Mouse (Mus musculus) natural killer cell, adult 2 months (primary cell): ENCODE results near the gene Bricd5.

Experiments
- DNase-seq, 2 experiments: peaks; one replicate each; pipeline ENCODE4 v3.0.0; 2022; ENCODE audit warnings: low spot score in 2 of 2

Bricd5 gene

DNA sequence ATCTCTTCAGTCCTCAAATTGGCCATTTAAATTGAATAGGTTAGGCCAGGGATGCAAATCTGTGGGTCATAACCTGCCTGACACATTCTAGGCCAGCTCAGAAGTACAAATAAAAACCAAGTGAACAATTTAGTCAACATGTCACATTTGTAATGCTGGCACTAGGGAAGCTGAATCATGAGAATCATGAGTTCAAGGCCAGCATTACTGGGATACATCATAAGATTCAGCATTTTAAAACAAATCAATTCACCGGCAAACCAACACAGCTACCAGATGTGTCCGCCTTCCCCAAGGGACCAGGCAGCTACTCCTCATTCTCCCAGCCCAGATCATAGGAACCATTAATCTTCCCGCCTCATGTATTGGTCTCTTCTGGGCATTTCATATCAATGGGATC lies 9.8 kb downstream of the Bricd5 start:
- DNase-seq: no peak

DNA sequence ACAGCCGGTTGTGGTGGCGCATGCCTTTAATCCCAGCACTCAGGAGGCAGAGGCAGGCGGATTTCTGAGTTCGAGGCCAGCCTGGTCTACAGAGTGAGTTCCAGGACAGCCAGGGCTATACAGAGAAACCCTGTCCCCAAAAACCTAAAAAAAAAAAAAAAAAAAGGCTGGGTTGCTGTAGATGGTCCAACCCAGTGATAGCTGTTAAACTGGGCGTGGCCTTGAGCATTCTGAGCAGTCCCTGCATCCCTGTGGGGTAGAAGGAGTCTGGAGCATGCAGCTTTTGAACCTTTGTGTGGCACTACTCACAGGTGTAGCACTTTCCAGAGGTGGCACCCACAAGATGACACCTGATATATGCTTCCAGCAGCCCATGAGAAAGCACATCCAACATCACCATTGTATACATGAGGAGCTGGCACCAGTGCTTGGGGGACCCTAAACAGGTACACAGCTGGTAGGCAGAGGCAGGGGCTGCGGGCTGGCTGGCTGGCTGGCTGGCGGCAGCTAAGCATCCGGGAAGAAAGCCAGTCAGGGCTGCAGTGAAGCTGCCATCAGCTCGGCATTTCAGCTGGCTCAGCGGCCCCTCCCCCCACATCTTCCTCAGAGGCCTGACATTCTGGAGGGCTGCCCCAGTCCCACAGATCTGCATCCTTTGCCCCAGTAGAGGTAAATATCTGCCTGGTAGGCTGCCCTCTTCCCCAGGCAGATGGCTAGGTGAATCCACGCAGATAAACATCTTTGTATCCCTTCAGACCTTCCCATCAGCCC lies 11.6 kb downstream of the Bricd5 start:
- DNase-seq: no peak

DNA sequence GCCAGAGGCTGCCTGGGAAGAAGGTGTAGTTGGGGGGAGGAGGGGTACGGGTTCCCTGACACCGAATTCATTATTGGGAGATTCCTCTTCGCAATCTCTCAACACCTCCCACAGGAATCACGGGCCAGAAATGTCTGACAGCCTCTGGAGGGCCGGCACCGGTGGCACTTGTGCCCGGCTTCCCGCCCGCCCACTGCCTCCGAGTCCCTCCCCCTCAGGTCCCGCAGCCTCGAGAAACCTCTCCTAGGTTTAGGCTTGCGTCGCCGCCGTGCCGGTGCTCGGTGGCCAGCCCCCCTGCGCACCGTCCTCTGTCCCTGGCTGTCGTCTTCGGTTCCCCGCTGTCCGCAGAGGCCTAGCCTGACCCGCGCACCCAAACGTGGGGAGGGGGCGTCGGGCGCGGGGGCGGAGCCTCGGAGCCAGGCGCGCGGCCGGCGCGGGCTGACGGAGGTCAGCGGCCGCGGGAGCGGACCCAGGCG lies 14.5 kb downstream of the Bricd5 start, which contains the start of gene Caskin1:
Caskin1 (plus strand) TSS at position 416 of the 476 bp plus-strand sequence.
- DNase-seq: no peak

DNA sequence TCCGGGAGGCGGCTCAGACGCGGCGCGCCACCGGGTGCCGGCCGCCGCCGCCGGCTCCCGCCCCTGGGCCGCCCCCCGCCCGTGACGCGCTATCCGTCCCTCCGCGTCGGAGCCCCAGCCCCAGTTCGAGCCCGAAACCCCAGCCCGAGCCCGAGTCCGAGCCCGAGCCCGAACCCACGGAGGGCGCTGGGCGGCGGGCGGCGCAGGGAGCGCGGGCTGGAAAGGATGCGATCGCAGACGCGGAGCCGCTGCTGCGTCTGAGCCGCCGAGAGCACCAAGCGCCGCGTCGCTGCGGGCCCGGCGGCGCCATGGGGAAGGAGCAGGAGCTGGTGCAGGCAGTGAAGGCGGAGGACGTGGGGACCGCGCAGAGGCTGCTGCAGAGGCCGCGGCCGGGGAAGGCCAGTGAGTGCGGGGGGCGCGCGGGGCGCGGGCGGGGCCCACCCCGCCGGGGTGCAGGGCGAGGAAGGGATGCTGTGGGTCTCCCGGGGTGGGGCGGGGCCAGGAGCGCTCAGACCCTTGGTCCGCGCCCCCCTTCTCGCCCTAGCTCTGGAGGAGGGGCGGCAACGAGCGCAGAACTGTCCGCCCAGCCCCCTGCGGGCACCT lies 15.1 kb downstream of the Bricd5 start:
- DNase-seq: no peak

DNA sequence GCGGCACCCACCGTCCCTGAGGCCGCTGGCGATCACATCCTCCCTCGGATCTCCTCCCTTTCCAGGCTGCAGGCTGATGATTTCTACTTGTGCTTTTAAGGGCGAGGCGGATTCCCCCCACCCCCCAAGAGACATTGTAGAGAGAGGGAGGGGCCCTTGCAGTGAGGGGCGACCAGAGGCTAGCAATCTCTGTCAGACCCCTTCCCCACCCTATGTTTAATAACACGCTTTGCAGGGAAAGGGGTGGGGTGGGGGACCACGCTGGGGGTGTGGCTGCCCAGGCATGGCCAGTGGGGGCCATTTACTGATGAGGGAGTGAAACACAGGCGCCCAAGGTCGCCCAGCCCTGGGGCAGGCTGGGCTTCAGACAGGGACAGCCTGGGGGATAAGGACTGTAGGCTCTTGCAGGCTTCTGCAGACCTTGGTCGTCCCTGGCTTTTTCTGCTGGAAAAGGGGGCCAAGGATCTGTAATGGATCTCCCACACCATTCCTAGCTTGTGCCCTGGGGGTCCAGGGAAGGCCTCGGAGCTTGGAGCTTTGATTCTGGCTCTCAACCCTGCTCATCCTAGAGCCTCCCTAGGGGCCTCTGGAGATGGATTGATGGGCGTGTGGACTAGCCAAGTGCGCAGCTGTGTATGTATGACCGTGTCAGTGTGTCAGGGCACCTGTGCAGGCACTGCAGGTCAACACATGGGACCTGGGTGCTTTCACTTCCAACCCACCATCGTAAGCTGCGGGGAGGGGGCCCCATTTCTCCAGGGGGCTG lies 15.8 kb downstream of the Bricd5 start:
- DNase-seq: no peak

DNA sequence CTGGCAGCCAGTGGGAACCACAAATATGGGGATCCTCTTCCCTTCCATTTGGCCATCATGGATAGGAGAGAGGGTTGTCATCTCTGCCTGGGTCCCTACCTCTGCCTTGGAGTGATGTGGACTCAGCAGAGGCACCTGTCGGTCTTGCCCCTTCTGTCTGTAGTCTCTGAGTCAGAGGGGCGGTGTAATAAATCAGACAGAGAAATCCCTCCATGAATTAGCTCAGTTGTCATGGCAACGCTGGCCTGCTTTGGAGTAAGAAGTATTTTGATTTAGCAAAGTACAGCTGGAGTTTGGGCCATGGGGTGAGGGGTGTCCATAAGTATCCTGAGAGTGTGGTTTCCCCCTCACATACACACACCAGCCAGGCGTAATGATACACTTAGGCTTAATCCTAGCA lies 16.7 kb downstream of the Bricd5 start:
- no peak for DNase-seq

DNA sequence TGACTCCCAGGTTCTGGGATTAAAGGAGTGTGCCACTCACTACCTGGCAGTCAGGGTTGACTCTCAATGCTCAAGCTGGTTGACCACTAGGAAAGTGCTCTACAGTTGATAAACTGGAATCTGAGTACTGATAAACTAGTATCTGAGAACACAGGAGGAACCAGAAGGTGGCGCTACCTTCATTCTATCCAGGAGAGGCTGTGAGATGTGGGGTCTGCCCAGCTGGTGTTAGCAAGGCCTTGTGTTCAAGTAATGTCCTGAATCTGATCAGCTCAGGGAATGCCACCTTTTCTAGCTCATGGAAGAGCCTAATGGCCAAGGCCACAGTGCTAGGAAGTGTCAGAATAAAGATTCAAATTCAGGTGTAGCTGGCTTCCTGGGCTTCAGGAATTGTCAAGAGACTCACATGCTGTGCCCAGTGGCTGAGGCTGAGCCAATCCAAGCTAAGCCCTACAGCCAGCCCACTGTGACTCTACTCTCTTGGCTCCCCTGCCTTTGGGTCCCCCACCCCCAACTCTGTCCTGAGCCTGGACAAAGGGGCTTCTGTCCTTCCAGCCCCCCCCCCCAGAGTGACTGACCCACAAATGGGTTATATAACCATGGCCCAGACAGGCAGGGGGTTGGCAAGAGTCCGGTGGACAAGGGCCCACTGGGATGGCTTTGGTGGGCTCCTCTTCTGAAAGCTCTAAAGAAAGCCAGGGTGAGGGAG lies 21.1 kb downstream of the Bricd5 start:
- peak; percentile 22 to 48 for DNase-seq

DNA sequence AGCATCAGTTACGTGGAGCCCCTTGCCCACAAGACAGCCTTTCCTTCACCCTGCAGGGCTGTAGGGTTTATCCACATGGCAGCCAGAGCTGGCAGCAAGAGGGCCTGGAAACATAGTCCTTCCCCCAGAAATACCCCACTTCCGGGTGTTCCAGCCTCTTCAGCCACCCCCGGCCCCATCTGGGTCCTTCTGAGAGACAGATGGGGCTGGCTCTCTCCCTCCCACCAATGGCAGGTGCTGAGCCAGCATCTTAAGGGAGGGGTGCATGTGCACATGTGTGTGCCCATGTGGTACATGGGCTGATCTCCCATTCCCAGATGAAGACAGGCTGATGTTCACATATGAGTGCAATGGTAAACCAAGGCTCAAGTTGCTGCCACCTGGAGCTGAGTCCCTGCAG lies 21.8 kb downstream of the Bricd5 start:
- no peak for DNase-seq

DNA sequence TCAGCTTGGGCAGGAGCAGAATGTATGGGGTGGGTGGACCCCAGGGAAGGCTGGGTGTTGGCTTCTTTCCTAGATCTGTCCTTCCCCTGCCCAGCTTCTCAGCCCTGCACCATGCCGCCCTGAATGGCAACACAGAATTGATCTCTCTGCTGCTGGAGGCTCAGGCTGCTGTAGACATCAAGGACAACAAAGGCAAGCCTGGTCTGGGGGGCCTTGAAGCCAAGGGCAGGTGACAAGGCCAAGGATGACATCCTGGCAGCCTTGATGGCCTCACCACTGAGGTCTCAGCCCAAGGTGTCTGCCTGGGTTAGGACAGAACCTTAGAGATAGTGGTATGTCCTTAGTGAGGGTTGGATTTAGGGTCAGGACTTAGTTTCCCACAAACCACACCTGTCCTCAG lies 22.3 kb downstream of the Bricd5 start:
- no peak for DNase-seq

DNA sequence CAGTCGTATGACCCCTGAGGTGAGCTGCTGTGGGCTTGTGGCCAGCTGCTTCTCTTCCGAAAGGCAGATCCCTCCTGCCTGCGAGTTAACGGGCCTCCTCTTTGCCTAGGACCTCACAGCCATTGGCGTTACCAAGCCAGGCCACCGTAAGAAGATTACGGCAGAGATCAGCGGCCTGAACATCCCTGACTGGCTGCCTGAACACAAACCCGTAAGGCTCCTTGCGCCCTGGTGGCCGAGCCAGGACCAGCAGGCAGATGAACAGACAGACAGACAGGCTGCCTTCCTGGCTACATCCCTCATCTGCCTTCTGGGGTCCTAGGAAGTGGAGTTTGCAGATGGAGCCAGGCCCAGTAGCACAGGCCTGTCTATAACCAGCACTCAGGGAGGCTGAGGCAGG lies 28.5 kb downstream of the Bricd5 start:
- no peak for DNase-seq

DNA sequence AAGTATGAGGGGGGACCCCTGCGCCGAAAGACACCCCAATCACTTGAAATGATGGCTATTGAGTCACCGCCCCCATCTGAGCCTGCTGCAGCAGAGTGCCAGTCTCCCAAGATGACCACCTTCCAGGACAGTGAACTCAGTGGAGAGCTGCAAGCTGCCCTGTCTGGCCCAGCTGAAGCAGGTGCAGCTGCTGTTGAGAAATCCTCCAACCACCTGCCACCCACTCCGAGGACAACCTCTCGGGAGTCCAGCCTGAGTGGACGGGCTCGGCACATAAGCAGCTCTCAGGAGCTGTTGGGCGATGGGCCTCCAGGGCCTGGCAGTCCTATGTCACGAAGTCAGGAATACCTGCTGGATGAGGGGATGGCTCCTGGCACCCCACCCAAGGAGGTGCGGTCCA lies 30.4 kb downstream of the Bricd5 start:
- no peak for DNase-seq

DNA sequence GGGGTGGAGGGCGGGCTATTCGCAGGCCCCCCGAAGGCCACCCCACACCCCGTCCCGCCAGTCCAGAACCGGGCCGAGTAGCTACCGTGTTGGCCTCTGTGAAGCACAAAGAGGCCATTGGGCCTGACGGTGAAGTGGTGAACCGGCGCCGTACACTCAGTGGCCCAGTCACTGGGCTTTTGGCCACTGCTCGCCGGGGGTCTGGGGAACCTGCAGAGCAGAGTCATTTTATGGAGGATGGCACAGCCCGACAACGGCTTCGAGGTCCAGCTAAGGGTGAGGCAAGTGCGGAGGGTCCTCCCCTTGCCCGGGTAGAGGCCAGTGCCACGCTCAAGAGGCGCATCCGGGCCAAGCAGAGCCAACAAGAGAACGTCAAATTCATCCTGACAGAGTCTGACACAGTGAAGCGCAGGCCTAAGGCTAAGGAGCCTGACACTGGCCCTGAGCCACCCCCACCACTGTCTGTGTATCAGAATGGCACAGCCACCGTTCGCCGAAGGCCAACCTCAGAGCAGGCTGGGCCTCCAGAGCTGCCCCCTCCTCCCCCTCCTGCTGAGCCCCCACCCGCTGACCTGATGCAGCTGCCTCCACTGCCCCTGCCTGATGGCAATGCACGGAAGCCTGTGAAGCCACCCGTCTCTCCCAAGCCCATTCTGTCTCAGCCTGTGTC lies 31.7 kb downstream of the Bricd5 start:
- DNase-seq: no peak

DNA sequence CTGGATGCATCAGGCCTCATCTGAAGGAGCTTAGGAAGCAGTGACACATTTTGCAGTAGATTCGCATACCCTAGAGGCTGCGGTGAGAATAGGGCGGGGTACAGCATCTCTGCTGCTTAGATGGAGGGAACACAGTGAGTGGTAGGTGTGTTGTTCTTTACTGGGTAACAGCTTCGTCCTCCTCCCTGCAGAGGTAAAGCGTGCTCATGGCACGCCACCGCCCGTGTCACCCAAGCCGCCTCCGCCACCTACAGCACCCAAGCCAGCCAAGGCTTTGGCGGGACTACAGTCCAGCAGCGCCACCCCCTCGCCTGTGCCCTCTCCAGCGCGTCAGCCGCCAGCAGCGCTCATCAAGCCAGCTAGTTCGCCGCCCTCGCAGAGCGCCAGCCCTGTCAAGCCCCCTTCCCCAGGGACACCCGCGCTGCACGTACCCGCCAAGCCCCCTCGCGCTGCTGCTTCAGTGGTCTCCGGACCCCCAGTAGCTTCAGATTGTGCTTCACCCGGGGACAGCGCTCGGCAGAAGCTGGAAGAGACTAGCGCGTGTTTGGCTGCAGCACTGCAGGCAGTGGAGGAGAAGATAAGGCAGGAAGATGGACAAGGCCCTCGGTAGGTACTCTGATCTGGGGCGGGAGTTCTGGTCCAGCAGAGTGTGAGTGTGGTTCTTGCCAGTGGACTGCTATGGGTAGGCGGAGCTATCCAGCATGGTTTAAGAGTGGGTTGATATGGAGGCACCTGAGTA lies 32.8 kb downstream of the Bricd5 start:
- no peak for DNase-seq

DNA sequence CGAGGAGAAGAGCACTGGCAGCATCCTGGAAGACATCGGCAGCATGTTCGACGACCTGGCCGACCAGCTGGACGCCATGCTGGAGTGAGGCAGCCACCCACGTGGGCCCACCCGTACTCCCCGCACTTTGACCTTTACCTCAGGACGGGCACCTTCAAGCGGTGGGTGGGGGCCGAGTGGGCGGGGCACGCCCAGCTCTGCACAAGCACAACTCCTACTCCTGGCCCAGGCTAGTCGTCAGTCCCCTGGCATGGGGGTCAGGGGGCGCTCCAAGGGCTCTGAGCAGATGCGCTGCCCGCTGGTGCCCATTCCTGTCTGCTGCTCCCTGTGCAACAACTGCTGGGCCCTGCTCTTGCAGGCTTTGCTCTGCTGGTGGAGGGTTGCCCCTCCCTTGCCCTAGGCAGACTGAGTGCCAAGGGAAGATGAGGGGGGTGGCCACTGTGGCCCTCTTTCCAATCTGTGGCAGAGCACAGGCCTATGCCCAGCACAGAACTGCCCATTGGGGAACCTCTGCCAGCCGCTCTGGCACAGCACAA lies 33.5 kb downstream of the Bricd5 start:
- no peak for DNase-seq

DNA sequence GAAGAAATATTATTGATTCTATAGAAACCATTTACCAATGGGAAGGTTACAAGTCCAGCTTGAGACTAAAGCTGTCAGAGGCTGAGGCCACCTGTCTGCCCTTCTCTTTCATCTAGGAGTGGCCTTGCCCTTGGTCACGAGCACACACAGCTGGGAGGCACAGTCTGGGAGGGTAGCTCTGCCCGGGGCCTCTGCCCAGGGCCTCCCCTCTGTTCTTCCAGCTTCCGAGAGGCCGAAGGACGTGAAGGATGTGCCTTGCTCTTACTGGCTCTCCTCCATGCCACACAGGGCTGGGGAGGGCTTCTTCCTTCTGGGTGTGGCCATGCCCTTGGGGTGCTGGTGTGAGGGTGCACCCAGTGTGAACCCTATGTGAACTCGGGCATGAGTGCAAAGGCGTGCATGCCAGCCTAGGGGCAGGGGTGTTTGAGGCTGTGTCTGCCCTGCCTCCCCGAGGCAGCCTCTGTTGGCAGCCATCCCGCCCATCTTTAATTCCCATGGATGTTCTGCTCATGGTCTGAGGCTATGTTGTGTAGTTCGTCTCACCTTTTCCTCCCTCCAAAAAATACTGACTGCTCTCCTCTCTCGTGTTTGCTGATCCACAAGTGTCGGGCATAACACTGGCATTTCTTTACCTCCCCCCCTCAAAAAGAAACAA lies 34.2 kb downstream of the Bricd5 start:
- DNase-seq: no peak

DNA sequence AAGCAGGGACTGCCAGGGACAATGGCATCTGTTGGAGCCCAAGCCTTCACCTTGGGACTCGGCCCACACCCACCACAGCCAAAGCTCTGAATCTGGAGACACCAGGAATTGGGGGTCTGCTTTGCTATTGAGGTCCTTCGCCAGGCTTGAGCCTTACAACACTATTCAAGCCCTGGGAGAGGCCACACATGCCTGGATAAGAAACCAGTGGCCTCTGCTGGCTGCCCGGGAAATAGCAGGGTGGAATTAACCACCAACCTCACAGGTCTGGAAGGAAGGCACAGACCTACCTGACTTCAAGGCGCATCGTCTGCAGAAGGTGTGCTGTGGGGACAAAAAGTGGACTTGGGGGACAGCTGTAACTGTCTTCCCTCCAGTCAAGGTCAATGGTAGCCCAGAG lies 39.9 kb downstream of the Bricd5 start:
- no peak for DNase-seq

DNA sequence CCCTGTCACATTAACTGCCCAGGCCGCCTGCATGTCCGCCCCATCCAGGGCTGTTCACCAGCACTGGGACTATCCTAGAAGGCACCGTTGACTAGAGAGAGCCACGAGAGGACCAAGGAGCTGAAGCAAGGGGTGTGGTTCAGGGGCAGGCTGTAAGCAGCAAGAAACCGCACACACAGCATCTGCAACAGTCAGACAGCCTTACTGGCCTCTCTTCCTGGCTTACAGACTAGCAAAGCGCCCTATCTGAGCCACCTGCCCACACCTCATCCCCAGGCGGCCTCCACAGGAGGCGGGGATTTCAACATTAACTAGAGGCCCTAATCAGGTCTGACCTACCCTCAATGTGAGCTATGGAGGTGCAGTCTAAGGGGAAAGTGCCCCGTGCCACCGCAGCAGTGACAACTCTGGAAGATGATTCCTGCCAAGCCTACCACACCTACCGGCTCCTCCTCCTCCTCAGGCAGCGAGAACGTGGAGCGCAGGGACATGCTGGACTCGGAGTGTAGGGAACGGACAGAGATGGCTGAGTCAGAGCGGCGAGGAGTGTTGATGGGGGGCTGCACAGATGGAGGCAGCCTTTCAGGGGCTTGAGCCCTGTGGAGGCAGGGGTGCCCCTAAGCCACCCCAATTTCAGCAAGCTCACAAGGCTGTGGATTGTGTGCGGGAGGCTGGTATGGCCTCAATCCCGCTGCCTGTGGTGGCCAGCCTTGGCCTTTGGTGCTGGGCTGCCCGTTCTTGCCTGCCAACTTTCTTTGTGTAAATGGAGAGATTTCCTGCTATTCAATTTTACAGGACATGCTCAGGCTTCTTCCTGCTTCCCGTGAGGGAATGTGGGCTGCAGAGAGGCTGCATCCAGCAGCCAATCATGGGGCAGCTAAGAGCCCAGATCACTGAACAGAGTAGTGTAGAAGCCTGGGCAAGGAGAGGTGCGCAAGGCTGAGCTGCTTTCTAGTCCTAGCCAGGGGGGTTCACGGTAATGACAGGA lies 40.9 kb downstream of the Bricd5 start:
- no peak for DNase-seq

DNA sequence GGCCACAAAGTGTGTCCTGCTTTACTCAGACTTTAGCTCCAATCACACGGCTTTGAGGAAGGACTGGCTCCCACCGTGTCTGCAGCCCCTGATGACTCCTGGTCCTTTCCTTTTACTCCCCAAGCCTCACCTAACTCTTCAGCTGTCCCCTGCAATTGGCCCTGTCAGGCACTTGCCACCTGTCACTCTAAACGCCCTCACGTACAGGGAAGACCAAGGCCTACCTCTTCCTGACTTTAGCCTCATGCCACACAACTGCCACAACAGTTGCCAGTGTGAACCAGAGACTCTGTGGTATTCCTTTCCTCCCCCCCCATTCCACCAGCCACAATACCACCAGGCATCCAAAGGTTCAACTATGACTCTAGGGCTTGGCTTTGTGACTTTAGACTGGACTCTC lies 46.8 kb downstream of the Bricd5 start:
- no peak for DNase-seq

DNA sequence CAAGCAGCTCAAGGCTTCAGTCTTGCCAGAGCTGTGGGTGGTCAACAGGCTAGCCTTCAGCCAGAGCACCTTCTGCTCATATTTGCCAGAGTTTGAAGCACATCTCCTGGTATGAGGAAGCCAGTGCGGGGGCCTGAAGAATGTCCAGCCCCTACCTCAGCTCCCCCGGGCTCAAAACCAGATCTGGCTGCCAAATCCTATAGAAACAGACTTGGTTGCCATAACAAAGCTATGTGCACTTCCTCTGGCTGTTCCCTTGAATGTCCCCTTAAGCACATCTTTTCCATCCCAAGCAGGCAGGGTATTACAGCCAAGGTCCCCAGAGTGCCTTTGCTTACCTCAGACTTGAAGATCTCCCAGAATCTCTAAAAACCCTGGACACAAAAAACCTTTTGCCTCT lies 51.0 kb downstream of the Bricd5 start:
- no peak for DNase-seq
